Mouse (Mus musculus): ENCODE data around the gene Prm1. TPM values are rescaled to one million over a fixed set of nuclear protein-coding genes. Genes with fewer than 3 reads are reported as not detected.
"Not testable (repeated sequence)": the region's sequence is repeated elsewhere in the genome, so short reads cannot be mapped to it uniquely, and the experiment has no call there.

The Prm1 gene
- polyA plus RNA-seq, 1 experiment from 2014 or later = not detected

- Histone ChIP-seq H3K27ac (ENCODE audit: poor library complexity, severe bottlenecking) (no peak overlapping the region), H3K9me3 (replicated peaks) (peaks cover 3% of the 10 kb centered on the region), H3K4me2 (no peak overlapping the region), H3K36me3 (no peaks in the 10 kb centered on the region), H3K27me3 (replicated peaks) (no peaks in the 10 kb centered on the region), H3K4me3 (no peak overlapping the region), H3K9ac (no peak overlapping the region), H3K4me1 (replicated peaks) (peaks cover 23% of the 10 kb centered on the region)
- no peak for ATAC-seq (ENCODE audit: insufficient number of reproducible peaks, low FRiP score)
- 49% methylated on average over 4 of the region's 4 CpGs for WGBS
These were observed 15.7 kb upstream of the Prm1 start for GRCm38 (mm10) chr16:10821387-10821786.

GRCm38 (mm10) chr16:10819966-10820365 is 14.3 kb upstream of the Prm1 start:
- WGBS = 35% methylated on average over 3 of the region's 3 CpGs
- H3K4me3 ChIP-seq = no peak overlapping the region
- H3K9me3 ChIP-seq (replicated peaks) = peaks cover 3% of the 10 kb centered on the region
- no peak overlapping the region for H3K4me2 ChIP-seq
- H3K36me3 ChIP-seq = no peaks in the 10 kb centered on the region
- H3K9ac ChIP-seq = no peak overlapping the region
- no peaks in the 10 kb centered on the region for H3K27me3 ChIP-seq (replicated peaks)
- H3K27ac ChIP-seq (ENCODE audit: poor library complexity, severe bottlenecking) = no peak overlapping the region
- ATAC-seq (ENCODE audit: insufficient number of reproducible peaks, low FRiP score) = no peak
- H3K4me1 ChIP-seq (replicated peaks) = peaks cover 26% of the 10 kb centered on the region

GRCm38 (mm10) chr16:10818579-10819135 is 13.0 kb upstream of the Prm1 start:
- 83% methylated on average over 4 of the region's 4 CpGs for WGBS
- H3K4me1 ChIP-seq (replicated peaks) = peaks cover 33% of the 10 kb centered on the region
- no peak for ATAC-seq (ENCODE audit: insufficient number of reproducible peaks, low FRiP score)

GRCm38 (mm10) chr16:10814864-10815263 is 9.2 kb upstream of the Prm1 start:
- no peak overlapping the region for H3K27ac ChIP-seq (ENCODE audit: poor library complexity, severe bottlenecking)
- H3K4me1 ChIP-seq (replicated peaks) = peaks cover 35% of the 10 kb centered on the region
- ATAC-seq (ENCODE audit: insufficient number of reproducible peaks, low FRiP score) = no peak
- no peaks in the 10 kb centered on the region for H3K27me3 ChIP-seq (replicated peaks)
- 37% methylated on average over 4 of the region's 4 CpGs for WGBS
- no peak overlapping the region for H3K4me3 ChIP-seq
- H3K36me3 ChIP-seq = no peaks in the 10 kb centered on the region
- H3K4me2 ChIP-seq = no peak overlapping the region
- H3K9ac ChIP-seq = no peak overlapping the region
- no peaks in the 10 kb centered on the region for H3K9me3 ChIP-seq (replicated peaks)

More at GRCm38 (mm10) chr16:10818579-10819135, 13.0 kb upstream of the Prm1 start:
- Histone ChIP-seq H3K27me3 (replicated peaks) (no peaks in the 10 kb centered on the region), H3K4me2 (no peak overlapping the region), H3K9me3 (replicated peaks) (peaks cover 3% of the 10 kb centered on the region), H3K27ac (ENCODE audit: poor library complexity, severe bottlenecking) (no peak overlapping the region), H3K9ac (no peak overlapping the region), H3K36me3 (no peaks in the 10 kb centered on the region), H3K4me3 (no peak overlapping the region)

GRCm38 (mm10) chr16:10813726-10814125 is 8.1 kb upstream of the Prm1 start:
- no peaks in the 10 kb centered on the region for H3K36me3 ChIP-seq
- H3K4me3 ChIP-seq = no peak overlapping the region
- no peak overlapping the region for H3K4me2 ChIP-seq
- no peak for ATAC-seq (ENCODE audit: insufficient number of reproducible peaks, low FRiP score)
- H3K27ac ChIP-seq (ENCODE audit: poor library complexity, severe bottlenecking) = no peak overlapping the region
- no peaks in the 10 kb centered on the region for H3K27me3 ChIP-seq (replicated peaks)
- 78% methylated on average over 4 of the region's 4 CpGs for WGBS
- H3K9me3 ChIP-seq (replicated peaks) = no peaks in the 10 kb centered on the region
- peaks cover 30% of the 10 kb centered on the region for H3K4me1 ChIP-seq (replicated peaks)
- H3K9ac ChIP-seq = no peak overlapping the region

GRCm38 (mm10) chr16:10812865-10813371 is 7.3 kb upstream of the Prm1 start, which contains the start of gene Gm11172:
Gene Gm11172, plus strand, starts transcription at chr16:10812915.
- Histone ChIP-seq H3K4me3 (no peak within 1 kb of the TSS), H3K4me2 (no peak within 1 kb of the TSS), H3K27me3 (replicated peaks) (no peaks in the 10 kb centered on the region), H3K9me3 (replicated peaks) (no peaks in the 10 kb centered on the region), H3K4me1 (replicated peaks) (peaks cover 27% of the 10 kb centered on the region), H3K9ac (no peak within 1 kb of the TSS), H3K27ac (ENCODE audit: poor library complexity, severe bottlenecking) (no peak within 1 kb of the TSS), H3K36me3 (no peaks in the 10 kb centered on the region)
- WGBS = 62% methylated on average over 2 of the region's 2 CpGs
- no peak for ATAC-seq (ENCODE audit: insufficient number of reproducible peaks, low FRiP score)

- no peak overlapping the region for H3K4me2 ChIP-seq
- WGBS = 93% methylated on average over 1 of the region's 1 CpGs
- H3K27ac ChIP-seq (ENCODE audit: poor library complexity, severe bottlenecking) = no peak overlapping the region
- H3K27me3 ChIP-seq (replicated peaks) = no peaks in the 10 kb centered on the region; the same call in 1 of the 2 replicates
- no peaks in the 10 kb centered on the region for H3K9me3 ChIP-seq (replicated peaks)
- no peak overlapping the region for H3K4me3 ChIP-seq
- no peaks in the 10 kb centered on the region for H3K36me3 ChIP-seq
- peaks cover 21% of the 10 kb centered on the region for H3K4me1 ChIP-seq (replicated peaks)
- H3K9ac ChIP-seq = no peak overlapping the region
- ATAC-seq (ENCODE audit: insufficient number of reproducible peaks, low FRiP score) = no peak
These were observed 4.7 kb upstream of the Prm1 start for GRCm38 (mm10) chr16:10810376-10810775.

GRCm38 (mm10) chr16:10802420-10802819 is 3.2 kb downstream of the Prm1 start:
- not testable (repeated sequence) for ATAC-seq (ENCODE audit: insufficient number of reproducible peaks, low FRiP score); H3K27ac ChIP-seq (ENCODE audit: poor library complexity, severe bottlenecking); H3K36me3 ChIP-seq; H3K9ac ChIP-seq; H3K4me1 ChIP-seq (replicated peaks); H3K4me2 ChIP-seq; H3K4me3 ChIP-seq; H3K27me3 ChIP-seq (replicated peaks); H3K9me3 ChIP-seq (replicated peaks)
- WGBS = 75% methylated on average over 3 of the region's 3 CpGs

GRCm38 (mm10) chr16:10796034-10796433 is 9.6 kb downstream of the Prm1 start, which contains the start of gene Prm2:
Gene Prm2, minus strand, starts transcription at chr16:10796134.
- no peaks in the 10 kb centered on the region for H3K9me3 ChIP-seq (replicated peaks)
- H3K27ac ChIP-seq (ENCODE audit: poor library complexity, severe bottlenecking) = no peak within 1 kb of the TSS
- H3K4me1 ChIP-seq (replicated peaks) = no peaks in the 10 kb centered on the region
- H3K36me3 ChIP-seq = no peaks in the 10 kb centered on the region
- no peak within 1 kb of the TSS for H3K9ac ChIP-seq
- 72% methylated on average over 6 of the region's 6 CpGs for WGBS
- ATAC-seq (ENCODE audit: insufficient number of reproducible peaks, low FRiP score) = no peak
- peaks cover 44% of the 10 kb centered on the region for H3K27me3 ChIP-seq (replicated peaks)
- no peak within 1 kb of the TSS for H3K4me2 ChIP-seq
- H3K4me3 ChIP-seq = no peak within 1 kb of the TSS

GRCm38 (mm10) chr16:10790702-10791101 is 14.9 kb downstream of the Prm1 start, which contains the start of gene Prm3:
Gene Prm3, minus strand, starts transcription at chr16:10790914.
- H3K9ac ChIP-seq = no peak within 1 kb of the TSS
- no peaks in the 10 kb centered on the region for H3K9me3 ChIP-seq (replicated peaks)
- peaks cover 51% of the 10 kb centered on the region for H3K27me3 ChIP-seq (replicated peaks)
- no peak for ATAC-seq (ENCODE audit: insufficient number of reproducible peaks, low FRiP score)
- H3K36me3 ChIP-seq = no peaks in the 10 kb centered on the region
- H3K4me2 ChIP-seq = no peak within 1 kb of the TSS
- 72% methylated on average over 9 of the region's 9 CpGs for WGBS
- no peak within 1 kb of the TSS for H3K27ac ChIP-seq (ENCODE audit: poor library complexity, severe bottlenecking)
- peaks cover 17% of the 10 kb centered on the region for H3K4me1 ChIP-seq (replicated peaks)
- H3K4me3 ChIP-seq = no peak within 1 kb of the TSS

GRCm38 (mm10) chr16:10788866-10789265 is 16.8 kb downstream of the Prm1 start:
- H3K9ac ChIP-seq = no peak overlapping the region
- H3K36me3 ChIP-seq = no peaks in the 10 kb centered on the region
- 69% methylated on average over 4 of the region's 4 CpGs for WGBS
- peaks cover 38% of the 10 kb centered on the region for H3K27me3 ChIP-seq (replicated peaks)
- H3K4me1 ChIP-seq (replicated peaks) = peaks cover 19% of the 10 kb centered on the region
- no peak overlapping the region for H3K4me2 ChIP-seq
- no peak overlapping the region for H3K27ac ChIP-seq (ENCODE audit: poor library complexity, severe bottlenecking)
- H3K9me3 ChIP-seq (replicated peaks) = no peaks in the 10 kb centered on the region
- no peak overlapping the region for H3K4me3 ChIP-seq
- no peak for ATAC-seq (ENCODE audit: insufficient number of reproducible peaks, low FRiP score)

GRCm38 (mm10) chr16:10788271-10788670 is 17.4 kb downstream of the Prm1 start, which contains the start of gene Tnp2:
Gene Tnp2, minus strand, starts transcription at chr16:10788660.
- Histone ChIP-seq H3K27me3 (replicated peaks) (peaks cover 38% of the 10 kb centered on the region), H3K4me2 (no peak within 1 kb of the TSS), H3K36me3 (no peaks in the 10 kb centered on the region), H3K27ac (ENCODE audit: poor library complexity, severe bottlenecking) (no peak within 1 kb of the TSS), H3K4me1 (replicated peaks) (peaks cover 25% of the 10 kb centered on the region), H3K9me3 (replicated peaks) (no peaks in the 10 kb centered on the region), H3K4me3 (no peak within 1 kb of the TSS), H3K9ac (no peak within 1 kb of the TSS)
- WGBS = 53% methylated on average over 16 of the region's 16 CpGs
- no peak for ATAC-seq (ENCODE audit: insufficient number of reproducible peaks, low FRiP score)

All from heart, embryonic 12.5 days (tissue).